Mouse (Mus musculus) heart, adult 2 months (tissue): ENCODE results near the gene Thap3.

Source experiments
- CTCF ChIP-seq: fragments of 200-600 bp; IDR thresholded peaks from 2 replicates; pipeline ENCODE4 v1.8.1; 2022; ENCODE audit warnings: antibody characterized with exemption, mild to moderate bottlenecking, moderate library complexity
- POLR2A ChIP-seq: fragments of 200-500 bp; IDR thresholded peaks from 2 replicates; pipeline ENCODE4 v1.6.1; 2011; ENCODE audit warnings: mild to moderate bottlenecking, low read depth, low read length, control low read depth; ENCODE audit not compliant: insufficient read depth

DNA sequence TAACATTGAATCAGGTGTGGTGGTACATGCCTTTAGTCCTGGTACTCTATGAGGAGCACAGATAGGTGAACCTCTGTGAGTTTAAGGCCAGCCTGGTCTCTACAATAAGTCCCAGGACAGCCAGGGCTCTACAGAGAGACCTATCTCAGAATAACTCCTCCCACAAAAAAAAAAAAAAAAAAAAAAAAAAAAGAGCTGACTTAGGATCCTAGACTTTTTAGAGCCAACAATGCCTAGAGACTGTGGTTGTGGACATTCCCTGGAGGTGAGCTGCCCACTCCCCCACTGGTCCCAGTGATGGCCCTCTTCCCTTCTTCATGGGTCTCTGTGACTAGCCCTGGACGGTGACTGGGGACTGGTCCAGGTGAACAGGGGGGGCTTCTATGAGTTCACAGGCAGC lies 33.0 kb downstream of the Thap3 start:
- TF ChIP-seq CTCF (no peak), POLR2A (no peak)
